Mouse (Mus musculus) leukemia stem cell, adult 10-12 weeks (primary cell): ENCODE measurements around the gene Ing2. TPM values are rescaled to one million over a fixed set of nuclear protein-coding genes. Genes with fewer than 3 reads are reported as not detected.

Source experiments
- polyA plus RNA-seq: library from polyadenylated mRNA; stranded (reverse); fragments of >175 nt; gene quantifications from 2 replicates; pipeline ENCODE4 v1.2.3, GENCODE M21; 2012; ENCODE audit warnings: low replicate concordance

Gene Ing2
- polyA plus RNA-seq: 1.4 and 4.0 TPM in 2 replicates

GRCm38 (mm10) chr8:47674777-47675710, at the start of gene Ing2:
TSS of gene Ing2 (minus strand) at chr8:47675556.

GRCm38 (mm10) chr8:47713761-47714745, 38.7 kb upstream of the Ing2 start, which contains the start of gene Cdkn2aip:
TSS of gene Cdkn2aip (minus strand) at chr8:47713932.

Other genes with a start within 250 kb of the Ing2 start
- 0.13 TPM in 1 of 2 replicates, not detected in the other for gene Stox2, start 229.2 kb downstream of the Ing2 start, polyA plus RNA-seq
- gene Trappc11, start 142.1 kb downstream of the Ing2 start, polyA plus RNA-seq: 5.2 and 7.8 TPM in 2 replicates
- gene Rwdd4a, start 141.9 kb downstream of the Ing2 start, polyA plus RNA-seq: 7.2 and 14.7 TPM in 2 replicates
- gene Cdkn2aip, start 38.4 kb upstream of the Ing2 start, polyA plus RNA-seq: 11.7 and 17.1 TPM in 2 replicates
- not detected in 2 replicates for gene Cldn24, start 146.6 kb upstream of the Ing2 start, polyA plus RNA-seq
- gene Cldn22, start 148.9 kb upstream of the Ing2 start, polyA plus RNA-seq: not detected in 2 replicates